Mouse (Mus musculus) spleen, adult 2 months (tissue): ENCODE data around the gene Mgat4a. TPM values are rescaled to one million over a fixed set of nuclear protein-coding genes. Genes with fewer than 3 reads are reported as not detected.

Source experiments
- DNase-seq, 2 experiments: peaks; one replicate each; pipeline versions ENCODE4 v3.0.0 to v3.0.0-alpha.2; 2012 to 2021; ENCODE audit warnings: low spot score in 2 of 2, low read depth in 1 of 2
- H3K27ac ChIP-seq: fragments of 200-500 bp; 2 replicates; pipeline ENCODE4 v1.5.1; 2012; ENCODE audit warnings: low read length, inconsistent platforms; ENCODE audit not compliant: insufficient read depth
- H3K27me3 ChIP-seq: fragments of 200-500 bp; 2 replicates; pipeline ENCODE4 v1.6.1; 2012; ENCODE audit warnings: mild to moderate bottlenecking, moderate library complexity, low read length, inconsistent platforms; ENCODE audit not compliant: control insufficient read depth, insufficient read depth
- H3K36me3 ChIP-seq: fragments of 200-500 bp; 2 replicates; pipeline ENCODE4 v1.6.1; 2012; ENCODE audit warnings: mild to moderate bottlenecking, low read length, inconsistent platforms; ENCODE audit not compliant: control insufficient read depth, insufficient read depth
- H3K4me1 ChIP-seq: fragments of 200-500 bp; 2 replicates; pipeline ENCODE4 v1.6.1; 2011; ENCODE audit warnings: inconsistent platforms; ENCODE audit not compliant: control insufficient read depth, insufficient read depth, insufficient read length
- H3K4me3 ChIP-seq: fragments of 200-500 bp; 2 replicates; pipeline ENCODE4 v1.5.1; 2011; ENCODE audit warnings: mild to moderate bottlenecking, inconsistent platforms; ENCODE audit not compliant: insufficient read depth, insufficient read length; ENCODE audit errors: extremely low read depth
- CTCF ChIP-seq: fragments of 200-500 bp; IDR thresholded peaks from 2 replicates; pipeline ENCODE4 v1.5.1; 2011; ENCODE audit warnings: mild to moderate bottlenecking, inconsistent platforms; ENCODE audit not compliant: insufficient read depth, insufficient read length, insufficient replicate concordance; ENCODE audit errors: extremely low read depth
- POLR2A ChIP-seq: fragments of 200-500 bp; IDR thresholded peaks from 2 replicates; pipeline ENCODE4 v1.6.1; 2011; ENCODE audit warnings: low read depth, low read length, inconsistent platforms
- WGBS: fragments of 180-500 bp; shearing (Covaris S2); methylation state at CpG from one replicate; pipeline ENCODE4 v1.1.7; 2018; 5-methylcytosine and 5-hydroxymethylcytosine counted together
- polyA plus RNA-seq: library from polyadenylated mRNA; depleted of rRNA; stranded (reverse); fragments of >200 nt; gene quantifications from 2 replicates; pipeline ENCODE4 v1.2.3, GENCODE M21; 2012

Gene Mgat4a
- polyA plus RNA-seq, 1 experiment = 8.4 TPM

- WGBS = 87% methylated on average over 8 of the region's 8 CpGs
- no peaks in the 10 kb centered on the region for H3K36me3 ChIP-seq
- 0 out of 2 replicates have a peak, but pooled peaks cover 3% of the 10 kb centered on the region for H3K4me1 ChIP-seq
- no peaks in the 10 kb centered on the region for H3K27me3 ChIP-seq
- TF ChIP-seq CTCF (no peak), POLR2A (no peak)
- H3K27ac ChIP-seq = no peak overlapping the region
- H3K4me3 ChIP-seq = no peak overlapping the region
- DNase-seq = no peak
Observed at GRCm38 (mm10) chr1:37549501-37549900, 8.7 kb upstream of the Mgat4a start.

DNA sequence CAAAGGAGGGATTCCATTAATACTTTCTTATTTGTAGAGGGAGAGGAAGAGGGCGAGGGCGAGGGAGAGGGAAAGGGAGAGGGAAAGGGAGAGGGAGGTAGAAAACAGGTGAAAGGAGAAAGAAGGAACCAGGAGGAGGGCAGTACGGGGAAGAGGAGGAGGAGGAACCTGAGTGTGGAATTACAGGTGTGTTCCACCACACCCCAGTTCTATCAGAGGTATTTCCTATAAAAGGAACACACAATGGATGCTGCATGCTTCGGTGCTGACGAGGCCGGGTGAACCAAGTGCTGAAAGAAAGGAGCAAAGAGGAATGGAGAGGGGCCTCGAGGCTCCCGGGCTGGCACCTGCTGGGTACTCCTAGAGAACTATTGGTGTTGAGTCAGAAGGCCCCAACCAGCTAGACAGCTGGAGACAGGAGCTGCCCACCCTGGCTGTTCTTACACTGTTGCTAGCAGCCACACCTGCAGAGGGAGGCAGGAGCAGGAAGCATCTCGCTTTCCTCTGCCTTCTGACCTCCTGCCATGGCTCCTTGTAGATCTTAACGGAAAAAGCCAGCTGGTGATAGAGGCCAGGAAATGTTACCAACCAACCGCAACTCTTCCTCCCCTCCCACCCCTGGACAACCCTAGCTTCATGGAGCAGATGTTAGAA lies 5.7 kb upstream of the Mgat4a start:
- Histone ChIP-seq H3K27ac (no peak overlapping the region), H3K27me3 (no peaks in the 10 kb centered on the region), H3K4me1 (peaks cover 3% of the 10 kb centered on the region; the same call in 1 of the 2 replicates), H3K36me3 (no peaks in the 10 kb centered on the region), H3K4me3 (no peak overlapping the region)
- no peak for DNase-seq
- WGBS = 45% methylated on average over 11 of the region's 11 CpGs
- TF ChIP-seq POLR2A = no peak
- no peak for TF ChIP-seq CTCF

DNA sequence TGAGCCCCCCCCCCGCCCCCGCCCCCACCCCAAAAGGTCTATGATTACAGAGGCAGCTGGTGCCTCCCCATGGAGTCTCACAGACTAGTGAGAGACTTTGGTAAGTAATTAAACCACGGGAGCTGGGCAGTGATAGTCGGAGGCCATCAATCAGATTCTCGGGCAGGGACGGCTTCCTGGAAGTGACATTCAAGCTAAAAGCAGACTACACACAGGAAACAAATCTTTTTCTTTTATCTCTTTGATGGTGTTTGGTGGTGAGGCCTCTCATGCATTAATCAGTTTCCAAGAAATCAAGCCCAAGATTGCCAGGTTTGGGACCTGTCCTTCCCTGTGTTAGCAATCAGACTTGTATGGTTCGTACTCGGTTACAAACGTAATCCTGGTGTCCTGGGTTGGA lies 3.4 kb upstream of the Mgat4a start:
- DNase-seq = no peak
- TF ChIP-seq POLR2A (no peak), CTCF (no peak)
- 18% methylated on average over 9 of the region's 9 CpGs for WGBS
- Histone ChIP-seq H3K27ac (no peak overlapping the region), H3K36me3 (no peaks in the 10 kb centered on the region), H3K4me1 (peaks cover 3% of the 10 kb centered on the region; the same call in 1 of the 2 replicates), H3K4me3 (no peak overlapping the region), H3K27me3 (no peaks in the 10 kb centered on the region)

- no peak overlapping the region for H3K27ac ChIP-seq
- no peak for DNase-seq
- H3K4me1 ChIP-seq = peaks cover 3% of the 10 kb centered on the region; the same call in 1 of the 2 replicates
- H3K27me3 ChIP-seq = no peaks in the 10 kb centered on the region
- H3K4me3 ChIP-seq = no peak overlapping the region
- WGBS = 84% methylated on average over 1 of the region's 1 CpGs
- TF ChIP-seq CTCF (no peak), POLR2A (no peak)
- no peaks in the 10 kb centered on the region for H3K36me3 ChIP-seq
Observed at GRCm38 (mm10) chr1:37543057-37543456, 2.2 kb upstream of the Mgat4a start.

- H3K27ac ChIP-seq = 0 out of 2 replicates have a peak overlapping the region, but pooled peaks have one; percentile 8
- H3K4me1 ChIP-seq = no peaks in the 10 kb centered on the region; the same call in 1 of the 2 replicates
- H3K27me3 ChIP-seq = no peaks in the 10 kb centered on the region
- TF ChIP-seq CTCF = no peak
- TF ChIP-seq POLR2A = no peak
- H3K36me3 ChIP-seq = peaks cover 3% of the 10 kb centered on the region; the same call in 1 of the 2 replicates
- DNase-seq = no peak
- H3K4me3 ChIP-seq = peak overlapping the region; percentile 98
- 2% methylated on average over 46 of the region's 47 CpGs for WGBS
Observed at GRCm38 (mm10) chr1:37539968-37540809, 627 bp downstream of the Mgat4a start.

DNA sequence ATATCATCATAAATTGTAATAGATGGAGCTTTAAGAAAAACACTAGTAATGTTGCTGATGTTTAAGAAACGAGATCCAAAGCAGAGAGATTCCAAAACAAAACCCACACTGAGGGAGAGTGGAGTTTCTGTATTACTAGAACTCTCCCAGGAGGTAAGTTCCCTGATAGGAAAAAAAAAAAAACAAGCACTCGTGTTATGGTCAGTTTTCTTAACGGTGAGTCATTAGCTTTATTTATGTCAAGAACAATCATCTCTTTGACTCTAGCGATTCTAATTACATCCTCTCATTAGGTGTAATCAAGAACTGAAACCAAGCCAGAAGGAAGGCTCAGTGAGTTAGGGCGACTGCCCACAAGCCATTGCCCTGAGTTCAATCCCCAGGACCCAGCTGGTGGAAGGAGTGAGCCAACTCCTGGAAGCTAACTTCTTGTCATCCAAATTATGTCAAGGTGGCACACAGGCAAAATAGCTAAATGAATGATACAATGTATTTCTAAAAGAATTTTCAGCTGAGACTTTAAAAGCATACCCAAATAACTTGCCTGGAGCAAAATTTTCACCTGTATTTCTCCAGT lies 6.2 kb downstream of the Mgat4a start:
- no peak overlapping the region for H3K4me3 ChIP-seq
- 56% methylated on average over 5 of the region's 5 CpGs for WGBS
- TF ChIP-seq CTCF (no peak), POLR2A (no peak)
- H3K4me1 ChIP-seq = peaks cover 5% of the 10 kb centered on the region; the same call in 1 of the 2 replicates
- no peaks in the 10 kb centered on the region for H3K27me3 ChIP-seq
- no peak overlapping the region for H3K27ac ChIP-seq
- peaks cover 3% of the 10 kb centered on the region; the same call in 1 of the 2 replicates for H3K36me3 ChIP-seq
- DNase-seq = no peak
